17 mouse cellular contexts compared by ENCODE assay signal in the genomic region with DNA sequence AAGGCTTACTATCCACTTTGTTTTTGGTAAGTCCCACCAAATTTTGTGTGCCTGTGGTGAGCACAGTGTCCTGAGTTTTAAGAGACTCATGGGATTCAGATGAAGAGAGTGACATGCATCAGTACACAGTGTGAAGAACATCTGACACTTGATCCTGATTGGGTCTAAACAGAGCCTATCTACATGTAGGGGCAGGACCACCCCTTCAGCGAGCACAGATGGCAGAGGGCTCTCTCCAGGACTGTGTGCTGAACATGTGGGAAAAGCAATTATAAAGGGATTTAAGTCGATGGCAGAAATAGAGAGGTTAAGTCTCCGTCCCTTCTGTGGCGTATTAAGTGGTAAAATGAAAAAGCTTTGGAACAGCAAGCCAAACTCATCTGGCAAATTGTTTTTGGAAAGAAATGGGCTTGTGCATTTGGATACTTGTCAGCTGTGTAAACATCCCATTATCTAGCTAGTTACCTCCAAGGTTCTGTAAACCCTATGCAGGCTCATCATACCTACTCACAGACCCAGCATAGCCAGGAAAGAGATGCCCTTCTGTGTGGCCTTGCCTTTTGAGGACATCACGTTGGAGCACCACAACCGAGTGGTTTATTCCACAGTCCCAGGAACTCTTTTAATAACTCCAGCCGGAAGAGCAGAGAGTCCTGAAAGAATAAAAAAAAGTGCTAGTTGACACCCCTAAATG.
DNase-seq lines count a peak whose midpoint lies in the region; ATAC-seq lines count a peak whose summit lies in the region.
"Had no signal": no experiment of that assay in that cellular context is flagged by ENCODE, and none has a peak within 500 bp of the region (broad histone marks: within the 10 kb centered on the region; RNA-seq: fewer than 3 reads in every experiment).

No protein-coding gene starts in this region.

- no peak for DNase-seq in kidney, adult 11 months
- DNase-seq in embryonic facial prominence, embryonic 10.5 days (ENCODE audit: low spot score), result peak; percentile 45
- DNase-seq in limb, embryonic 11.5 days (ENCODE audit: low spot score), result peak; percentile 34
- DNase-seq in retina, postnatal 1 day, result peak; percentile 71
- DNase-seq in MN1 (ENCODE audit: low spot score), result no peak
- DNase-seq in gastrocnemius, adult 8-10 months (ENCODE audit: low spot score in 2 of 2), result no peak
- DNase-seq: adrenal gland, postnatal 25 days; cerebellum, postnatal 25 days; heart, adult 11 months; kidney, postnatal 25 days; layer of hippocampus, postnatal 36 days; lung, embryonic 14.5 days; right cerebral cortex, postnatal 4 days; thymus, postnatal 14 days had no signal

- H3K36me3 ChIP-seq in kidney, embryonic 16.5 days (ENCODE audit: insufficient read depth, low read length), result no peaks in the 10 kb centered on the region
- H3K36me3 ChIP-seq in embryonic facial prominence, embryonic 10.5 days (replicated peaks), result no peaks in the 10 kb centered on the region
- no peaks in the 10 kb centered on the region for H3K36me3 ChIP-seq in limb, embryonic 11.5 days (ENCODE audit: control insufficient read depth, insufficient read depth, low read length)
- H3K36me3 ChIP-seq: G1E had no signal

- H3K9ac ChIP-seq in kidney, embryonic 16.5 days (replicated peaks; ENCODE audit: low read length), result no peak overlapping the region
- no peak overlapping the region for H3K9ac ChIP-seq in limb, embryonic 11.5 days (ENCODE audit: low read length)
- H3K9ac ChIP-seq: lung, embryonic 14.5 days had no signal

- no peak overlapping the region for H3K27ac ChIP-seq in kidney, embryonic 16.5 days (ENCODE audit: low read length)
- H3K27ac ChIP-seq in embryonic facial prominence, embryonic 10.5 days (replicated peaks), result no peak overlapping the region
- H3K27ac ChIP-seq in limb, embryonic 11.5 days (replicated peaks; ENCODE audit: low read depth, low read length), result no peak overlapping the region

- H3K4me2 ChIP-seq in kidney, embryonic 16.5 days (replicated peaks; ENCODE audit: low read depth, low read length), result no peak overlapping the region
- H3K4me2 ChIP-seq in limb, embryonic 11.5 days (ENCODE audit: low read depth, severe bottlenecking), result no peak overlapping the region
- H3K4me2 ChIP-seq: lung, embryonic 14.5 days had no signal

- H3K27me3 ChIP-seq in kidney, embryonic 16.5 days (ENCODE audit: insufficient read depth, low read length), result no peaks in the 10 kb centered on the region
- H3K27me3 ChIP-seq in embryonic facial prominence, embryonic 10.5 days (replicated peaks; ENCODE audit: low read depth, poor library complexity, severe bottlenecking), result no peaks in the 10 kb centered on the region
- H3K27me3 ChIP-seq in limb, embryonic 11.5 days (ENCODE audit: control insufficient read depth, insufficient read depth, low read length), result no peaks in the 10 kb centered on the region

- H3K4me3 ChIP-seq in kidney, embryonic 16.5 days (ENCODE audit: low read length), result no peak overlapping the region
- no peak overlapping the region for H3K4me3 ChIP-seq in embryonic facial prominence, embryonic 10.5 days
- H3K4me3 ChIP-seq in limb, embryonic 11.5 days (ENCODE audit: low read depth, low read length), result no peak overlapping the region
- H3K4me3 ChIP-seq: myocyte had no signal

- WGBS in kidney, embryonic 16.5 days, result 65% methylated on average over 7 of the region's 7 CpGs
- 47% methylated on average over 7 of the region's 7 CpGs for WGBS in embryonic facial prominence, embryonic 10.5 days
- 32% methylated on average over 7 of the region's 7 CpGs for WGBS in limb, embryonic 11.5 days

- peak; percentile 73 for ATAC-seq in kidney, embryonic 16.5 days (ENCODE audit: low FRiP score, low TSS enrichment)
- peak; percentile 70; the same call in 1 of the 2 replicates for ATAC-seq in limb, embryonic 11.5 days (ENCODE audit: insufficient number of reproducible peaks, low FRiP score, low TSS enrichment, low read depth)

- no peaks in the 10 kb centered on the region for H3K4me1 ChIP-seq in kidney, embryonic 16.5 days (ENCODE audit: insufficient read depth, low read length)
- peaks cover 17% of the 10 kb centered on the region for H3K4me1 ChIP-seq in embryonic facial prominence, embryonic 10.5 days
- H3K4me1 ChIP-seq in limb, embryonic 11.5 days (ENCODE audit: control insufficient read depth, insufficient read depth, low read length), result peaks cover 8% of the 10 kb centered on the region

- no peaks in the 10 kb centered on the region for H3K9me3 ChIP-seq in kidney, embryonic 16.5 days (ENCODE audit: low read length)
- H3K9me3 ChIP-seq in embryonic facial prominence, embryonic 10.5 days, result no peaks in the 10 kb centered on the region
- H3K9me3 ChIP-seq in limb, embryonic 11.5 days (ENCODE audit: control insufficient read depth, low read length), result no peaks in the 10 kb centered on the region
- H3K9me3 ChIP-seq: G1E had no signal

Comparison
In these comparisons a context has a peak if more than half of its experiments do, and no peak if none do; other contexts are left out.
1. DNase-seq: peak in embryonic facial prominence, embryonic 10.5 days (single experiment), limb, embryonic 11.5 days (single experiment) and retina, postnatal 1 day (single experiment); none in kidney, adult 11 months (single experiment), MN1 (single experiment) and gastrocnemius, adult 8-10 months (0 of 2).